Mouse (Mus musculus) bone marrow macrophage, adult 2 months (primary cell): Measurements from ENCODE around the gene Aebp1. TPM values are rescaled to one million over a fixed set of nuclear protein-coding genes. Genes with fewer than 3 reads are reported as not detected.

ENCODE experiments used
- H3K27ac ChIP-seq: 2 replicates; pipeline ENCODE4 v1.5.1; 2012; ENCODE audit warnings: low read depth, low read length; ENCODE audit not compliant: insufficient read depth
- H3K4me1 ChIP-seq: 2 replicates; pipeline ENCODE4 v1.6.1; 2012; ENCODE audit warnings: low read length; ENCODE audit not compliant: control insufficient read depth, insufficient read depth
- H3K4me3 ChIP-seq: 2 replicates; pipeline ENCODE4 v1.5.1; 2012; ENCODE audit warnings: mild to moderate bottlenecking, low read length, moderate library complexity; ENCODE audit not compliant: insufficient read depth
- CTCF ChIP-seq: IDR thresholded peaks from 2 replicates; pipeline ENCODE4 v1.5.1; 2012; ENCODE audit warnings: low read depth, mild to moderate bottlenecking, low read length, moderate library complexity
- POLR2A ChIP-seq: IDR thresholded peaks from 2 replicates; pipeline ENCODE4 v1.6.1; 2012; ENCODE audit warnings: mild to moderate bottlenecking, low read depth, low read length, borderline replicate concordance
- polyA plus RNA-seq: library from polyadenylated mRNA; stranded (reverse); fragments of >200 nt; gene quantifications from 2 replicates; pipeline ENCODE4 v1.2.4, GENCODE M21; 2012; ENCODE audit not compliant: missing spikeins, insufficient read depth, insufficient read length

The Aebp1 gene
- polyA plus RNA-seq, 1 experiment, result 2.8 TPM

DNA sequence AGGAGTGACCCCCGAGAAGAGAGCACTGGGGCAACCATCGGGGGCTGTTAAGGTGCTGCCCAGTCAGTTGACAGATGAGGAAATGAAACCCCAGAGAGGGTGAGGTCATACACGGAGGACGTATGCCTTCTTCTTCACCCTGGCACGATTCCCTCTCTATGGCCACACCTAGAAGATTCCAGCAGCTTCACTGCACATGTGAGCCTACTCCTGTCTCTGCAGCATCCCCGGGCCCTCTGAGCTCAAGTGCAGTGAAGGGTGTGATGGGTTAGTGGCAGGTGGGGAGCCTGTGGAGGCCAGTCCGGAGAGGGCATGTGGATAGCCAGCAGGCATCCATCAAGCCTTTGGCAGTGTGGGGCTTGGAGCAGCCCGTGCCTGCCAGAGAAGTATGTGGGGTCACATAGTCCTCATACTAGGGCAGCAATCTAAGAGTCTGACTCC is 30.4 kb downstream of the Aebp1 start:
- Histone ChIP-seq H3K4me3 (no peak overlapping the region), H3K27ac (no peak overlapping the region)
- TF ChIP-seq POLR2A (no peak), CTCF (no peak)

DNA sequence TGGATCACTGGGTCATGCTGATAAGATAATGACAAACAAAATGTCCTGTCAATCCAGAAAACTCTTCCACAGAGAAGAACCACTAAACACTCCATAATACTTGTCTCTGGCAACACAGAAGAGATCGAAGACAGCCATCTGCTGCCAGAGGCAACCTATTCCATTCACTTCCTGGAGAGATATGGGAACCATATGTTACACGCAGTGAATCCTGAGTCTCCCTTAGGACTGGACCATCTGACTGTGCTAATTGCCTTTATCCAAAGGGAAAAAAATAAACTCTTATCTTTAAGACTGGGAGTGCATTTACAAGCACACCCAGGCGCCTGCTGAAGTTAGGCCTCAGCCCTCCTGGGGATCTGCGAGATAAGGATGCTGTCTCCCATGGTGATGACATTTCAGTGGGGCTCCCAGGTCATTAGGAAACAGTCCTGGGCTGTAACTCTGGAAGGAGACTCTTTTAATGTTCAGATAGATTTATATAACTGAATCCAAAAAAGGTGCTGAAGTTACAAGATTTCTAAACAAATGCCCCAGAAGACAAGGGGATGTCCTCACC is 31.1 kb downstream of the Aebp1 start:
- Histone ChIP-seq H3K4me1 (peaks cover 4% of the 10 kb centered on the region), H3K27ac (no peak overlapping the region), H3K4me3 (no peak overlapping the region)
- TF ChIP-seq POLR2A (no peak), CTCF (no peak)

More for the DNA sequence above, 30.4 kb downstream of the Aebp1 start:
- peaks cover 4% of the 10 kb centered on the region for H3K4me1 ChIP-seq

DNA sequence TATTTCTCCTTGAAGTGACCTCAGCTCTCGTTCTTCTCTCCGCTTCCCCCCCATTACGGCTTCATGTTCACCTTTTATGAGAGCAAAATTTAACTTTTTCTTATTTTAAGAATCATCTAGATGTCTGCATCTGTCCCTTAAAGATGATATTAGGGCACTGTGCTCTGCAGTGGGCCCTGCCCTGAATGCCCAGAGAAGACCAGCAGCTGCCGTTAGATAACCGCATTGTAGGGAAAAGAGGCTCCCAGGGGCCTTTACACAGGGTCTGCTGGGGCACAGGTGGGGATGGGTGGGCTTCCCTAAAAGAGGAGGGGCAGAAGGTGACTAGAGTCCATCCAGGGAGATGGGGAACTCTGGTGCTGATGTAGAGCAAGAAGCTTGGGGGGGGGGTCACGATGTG is 32.1 kb downstream of the Aebp1 start:
- Histone ChIP-seq H3K27ac (no peak overlapping the region), H3K4me3 (no peak overlapping the region), H3K4me1 (peaks cover 4% of the 10 kb centered on the region)
- TF ChIP-seq POLR2A (no peak), CTCF (no peak)

DNA sequence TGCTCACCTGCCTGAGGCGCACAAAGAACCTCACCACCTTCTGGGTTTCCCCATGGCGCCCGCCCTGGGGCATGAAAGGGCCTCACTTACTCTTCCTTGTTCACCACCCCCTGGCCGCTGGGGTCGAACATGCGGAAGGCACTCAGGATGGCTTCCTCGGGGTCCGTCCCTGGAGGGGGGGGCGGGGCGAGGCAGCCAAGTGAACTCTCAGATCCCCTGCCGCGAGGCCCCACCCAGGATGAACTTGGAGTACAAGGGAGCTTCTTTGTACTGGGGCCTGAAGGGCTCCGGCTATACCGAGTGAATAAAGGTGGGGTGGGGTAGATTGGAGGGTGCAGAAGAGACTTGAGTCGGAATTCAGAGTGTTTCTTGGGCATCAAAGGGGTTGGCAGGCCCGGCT is 35.5 kb downstream of the Aebp1 start:
- Histone ChIP-seq H3K27ac (no peak overlapping the region), H3K4me1 (peaks cover 2% of the 10 kb centered on the region), H3K4me3 (no peak overlapping the region)
- TF ChIP-seq CTCF, result no peak

DNA sequence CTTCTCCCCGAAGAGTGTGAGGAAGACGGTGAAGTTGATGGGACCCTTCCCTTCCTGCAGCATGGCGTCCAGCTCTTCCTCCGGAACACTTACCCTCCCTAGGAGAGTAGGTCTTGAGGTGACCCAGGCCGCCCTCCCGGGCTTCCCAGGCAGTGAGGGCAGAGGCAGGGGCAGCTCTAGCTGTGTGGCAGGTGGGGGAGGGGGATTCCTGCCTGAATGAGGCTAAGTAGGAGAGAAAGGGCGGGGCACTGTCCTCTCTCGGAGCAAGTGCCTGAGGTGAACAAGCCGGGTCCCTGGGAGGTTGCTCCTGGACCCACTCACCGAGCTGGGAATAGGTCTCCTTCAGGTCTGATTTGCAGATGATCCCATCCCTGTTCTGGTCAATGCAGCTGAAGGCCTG is 36.1 kb downstream of the Aebp1 start:
- H3K4me1 ChIP-seq, result no peaks in the 10 kb centered on the region
- H3K4me3 ChIP-seq, result no peak overlapping the region
- H3K27ac ChIP-seq, result no peak overlapping the region
- TF ChIP-seq CTCF (no peak), POLR2A (no peak)

DNA sequence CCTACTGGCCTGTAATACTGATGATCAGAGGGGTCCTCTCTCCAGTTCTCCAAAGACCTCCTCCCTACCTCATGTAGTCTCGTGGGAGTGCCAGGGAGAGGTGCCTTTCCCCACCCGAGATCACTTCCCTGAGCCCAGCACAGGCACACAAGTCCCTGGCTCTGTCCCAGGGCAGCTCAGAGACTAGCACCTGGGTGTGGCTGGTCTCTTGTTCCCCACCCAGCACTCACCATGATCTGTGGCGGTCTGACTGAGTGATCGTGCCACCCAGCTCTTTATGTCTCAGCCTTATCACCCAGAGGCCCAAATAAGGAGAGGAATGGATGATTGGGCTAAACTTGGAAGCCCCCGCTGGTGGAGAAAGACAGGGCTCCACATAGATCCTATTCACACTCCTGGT is 36.8 kb downstream of the Aebp1 start, which contains the start of gene Myl7:
Gene Myl7, minus strand, starts transcription at position 252 of the 400 bp plus-strand sequence.
- Histone ChIP-seq H3K4me3 (no peak within 1 kb of the TSS), H3K27ac (no peak within 1 kb of the TSS), H3K4me1 (no peaks in the 10 kb centered on the region)
- TF ChIP-seq POLR2A (no peak), CTCF (no peak)

GRCm38 (mm10) chr11:5899286-5899685 is 37.5 kb downstream of the Aebp1 start:
- no peaks in the 10 kb centered on the region for H3K4me1 ChIP-seq
- no peak overlapping the region for H3K4me3 ChIP-seq
- H3K27ac ChIP-seq, result no peak overlapping the region
- TF ChIP-seq POLR2A (no peak), CTCF (no peak)

GRCm38 (mm10) chr11:5901320-5901719 is 39.6 kb downstream of the Aebp1 start:
- TF ChIP-seq POLR2A, result no peak
- no peak for TF ChIP-seq CTCF
- H3K4me1 ChIP-seq, result no peaks in the 10 kb centered on the region
- no peak overlapping the region for H3K4me3 ChIP-seq

DNA sequence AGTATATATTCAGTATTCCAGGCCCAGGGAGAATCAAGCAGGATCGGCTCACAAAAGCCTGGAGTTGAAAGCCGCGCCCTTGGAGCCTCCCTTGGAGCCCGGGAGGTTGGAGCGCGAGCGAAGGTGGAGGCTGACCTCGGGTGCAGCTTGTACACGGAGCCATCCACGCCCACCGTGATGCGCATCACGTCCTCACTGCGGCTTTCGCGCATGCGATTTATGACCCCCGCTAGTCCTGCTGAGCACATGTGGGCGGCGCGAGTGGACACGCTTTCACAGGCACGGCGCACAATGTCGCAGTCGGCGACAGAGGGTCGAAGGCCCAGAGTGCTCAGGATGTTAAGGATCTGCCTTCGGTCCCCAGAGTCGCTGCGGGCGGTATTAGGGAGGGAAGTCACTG is 40.2 kb downstream of the Aebp1 start:
- no peak overlapping the region for H3K27ac ChIP-seq
- peak overlapping the region; percentile 37 for H3K4me3 ChIP-seq
- no peaks in the 10 kb centered on the region for H3K4me1 ChIP-seq
- TF ChIP-seq POLR2A, result no peak
- no peak for TF ChIP-seq CTCF

More at GRCm38 (mm10) chr11:5901320-5901719, 39.6 kb downstream of the Aebp1 start:
- H3K27ac ChIP-seq, result no peak overlapping the region

DNA sequence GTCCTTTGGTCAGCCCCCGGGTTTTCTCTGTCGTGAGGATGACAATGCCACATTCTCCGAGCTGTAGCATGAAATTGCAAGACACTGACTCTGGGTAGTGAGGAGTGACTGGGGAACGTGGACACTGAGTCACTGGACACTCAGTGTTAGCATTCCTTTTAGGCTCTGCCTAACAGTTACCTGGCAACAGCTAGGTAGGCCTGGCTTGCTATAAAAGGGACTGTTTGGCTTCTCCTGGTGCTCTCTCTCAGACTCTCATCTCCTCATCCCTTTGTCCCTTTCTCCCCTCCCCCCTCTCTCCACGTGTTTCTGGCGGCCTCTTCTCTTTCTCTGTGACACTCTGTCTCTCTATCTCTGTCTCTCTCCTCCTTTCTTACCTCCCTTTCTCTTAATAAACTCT is 40.6 kb downstream of the Aebp1 start:
- Histone ChIP-seq H3K4me1 (no peaks in the 10 kb centered on the region), H3K4me3 (peak overlapping the region; percentile 37; the same call in 1 of the 2 replicates), H3K27ac (no peak overlapping the region)
- no peak for TF ChIP-seq CTCF
- TF ChIP-seq POLR2A, result no peak
